Mouse (Mus musculus): Measurements from ENCODE around the gene Degs1.

Degs1 gene

GRCm38 (mm10) chr1:182280046-182280445 is 2.6 kb downstream of the Degs1 start:
- DNase-seq = no peak

GRCm38 (mm10) chr1:182279436-182279835 is 3.2 kb downstream of the Degs1 start:
- no peak for DNase-seq

DNA sequence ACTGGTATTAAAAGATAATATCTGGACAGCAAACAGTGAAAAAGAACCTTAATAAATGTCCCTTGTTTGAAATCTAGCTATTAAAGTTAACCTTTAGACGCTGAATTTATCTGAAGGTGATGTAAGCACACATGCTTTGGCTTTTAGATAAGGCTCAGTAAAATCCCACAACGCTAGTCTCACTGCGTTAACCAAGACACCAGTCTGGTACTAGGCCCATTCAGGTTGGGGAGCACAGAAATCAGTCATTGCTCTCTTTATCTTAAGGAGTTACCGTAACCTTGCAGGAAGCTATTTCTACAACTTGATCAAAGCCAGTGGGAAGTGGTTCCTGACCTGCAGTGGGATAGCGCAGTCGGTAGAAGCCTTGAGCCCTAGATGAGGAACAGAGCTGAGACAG is 7.5 kb downstream of the Degs1 start:
- no peak for DNase-seq

DNA sequence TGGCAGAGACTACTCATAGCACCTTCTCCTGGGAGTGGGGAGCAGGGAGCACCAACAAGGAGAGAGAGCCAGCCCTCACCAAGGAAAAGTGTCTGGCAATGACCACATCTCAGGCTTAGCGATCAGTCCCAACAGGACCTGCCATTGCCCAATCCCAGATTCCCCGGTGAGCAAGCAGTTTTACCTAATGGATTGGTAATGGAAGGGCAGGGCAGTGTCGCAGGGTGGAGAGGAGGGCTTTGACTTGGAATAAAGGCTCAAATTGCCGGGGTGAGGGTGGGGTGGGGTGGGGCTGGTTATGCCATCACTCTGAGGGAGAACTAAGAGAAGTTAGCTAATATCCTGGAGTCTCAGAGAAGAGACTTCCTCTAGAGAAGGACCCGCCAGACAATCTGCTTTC is 11.0 kb downstream of the Degs1 start:
- no peak for DNase-seq

GRCm38 (mm10) chr1:182271130-182271529 is 11.5 kb downstream of the Degs1 start:
- no peak for DNase-seq

DNA sequence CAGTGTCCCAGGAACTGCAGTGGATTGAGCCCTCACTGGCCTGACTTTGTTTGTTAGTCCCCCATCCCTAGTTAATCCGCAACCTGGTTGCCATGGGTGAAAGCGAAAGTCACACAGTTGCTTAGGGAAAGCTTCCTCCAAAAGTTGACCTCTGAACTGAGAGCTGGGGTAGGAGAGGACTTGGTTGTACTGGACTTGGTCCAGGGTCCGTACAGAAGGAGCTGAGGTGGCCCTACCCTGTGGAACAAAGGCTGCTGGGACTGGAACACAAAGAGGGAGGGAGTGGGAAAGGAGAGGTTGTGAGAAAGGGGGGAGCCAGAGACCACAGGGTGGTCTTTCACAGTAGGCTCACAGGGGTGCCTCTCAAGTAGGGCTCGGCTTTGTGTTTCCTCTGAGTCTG is 14.3 kb downstream of the Degs1 start:
- DNase-seq = no peak

DNA sequence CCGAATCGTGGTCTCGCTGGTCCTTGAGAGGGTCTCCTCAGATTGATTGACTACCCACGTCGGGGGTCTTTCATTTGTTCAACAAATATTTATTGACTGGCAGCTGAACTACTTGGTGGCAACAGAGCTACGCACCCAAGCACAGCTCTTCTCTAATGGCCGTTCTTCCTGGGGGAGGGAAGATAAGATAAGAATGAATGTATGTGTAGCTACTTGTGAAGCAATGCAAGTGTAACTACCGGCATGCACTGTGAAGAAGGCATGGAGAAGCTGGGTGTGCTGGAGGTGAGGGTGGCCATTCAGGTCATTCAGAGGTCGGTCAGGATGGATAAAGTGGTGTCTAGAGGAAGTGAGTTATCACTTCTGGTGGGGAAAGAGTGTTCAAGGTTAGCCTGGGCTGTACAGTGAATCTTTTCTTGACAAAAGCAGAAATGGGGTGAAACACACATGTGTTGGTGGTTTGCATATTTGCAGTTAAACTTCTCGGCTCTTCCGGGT is 16.5 kb downstream of the Degs1 start:
- DNase-seq = no peak

DNA sequence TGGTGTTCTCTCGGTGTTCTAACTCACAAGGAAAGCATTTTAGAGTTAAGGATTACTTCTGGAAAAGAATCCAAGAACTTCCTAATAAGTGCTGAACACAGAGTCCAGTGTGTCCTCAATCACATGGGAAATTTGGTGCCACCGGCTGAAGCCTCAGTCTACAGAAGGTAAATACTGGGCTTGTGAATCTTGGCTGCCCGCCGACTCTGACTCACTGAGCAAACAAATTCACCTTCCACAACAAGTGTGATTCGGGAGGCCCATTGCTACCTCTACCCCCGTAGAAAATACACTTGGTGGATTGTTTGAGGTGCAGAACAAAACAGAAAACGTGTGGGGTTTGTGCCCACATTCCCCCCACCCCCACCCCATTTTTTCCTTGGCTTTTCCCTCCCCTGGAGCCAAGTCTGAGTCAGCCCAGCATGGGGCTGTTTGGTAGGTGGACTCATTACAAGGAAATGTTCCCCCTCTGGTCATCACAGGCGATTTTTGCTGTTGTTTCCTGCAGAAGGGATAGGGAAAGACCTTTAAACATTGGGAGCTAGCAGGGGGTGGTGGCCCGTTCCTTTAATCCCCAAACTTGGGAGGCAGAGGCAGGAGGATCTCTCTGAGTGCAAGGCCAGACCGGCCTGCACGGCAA is 26.4 kb downstream of the Degs1 start:
- no peak for DNase-seq

GRCm38 (mm10) chr1:182255031-182255430 is 27.6 kb downstream of the Degs1 start:
- DNase-seq = no peak

GRCm38 (mm10) chr1:182254618-182255017 is 28.0 kb downstream of the Degs1 start:
- no peak for DNase-seq

DNA sequence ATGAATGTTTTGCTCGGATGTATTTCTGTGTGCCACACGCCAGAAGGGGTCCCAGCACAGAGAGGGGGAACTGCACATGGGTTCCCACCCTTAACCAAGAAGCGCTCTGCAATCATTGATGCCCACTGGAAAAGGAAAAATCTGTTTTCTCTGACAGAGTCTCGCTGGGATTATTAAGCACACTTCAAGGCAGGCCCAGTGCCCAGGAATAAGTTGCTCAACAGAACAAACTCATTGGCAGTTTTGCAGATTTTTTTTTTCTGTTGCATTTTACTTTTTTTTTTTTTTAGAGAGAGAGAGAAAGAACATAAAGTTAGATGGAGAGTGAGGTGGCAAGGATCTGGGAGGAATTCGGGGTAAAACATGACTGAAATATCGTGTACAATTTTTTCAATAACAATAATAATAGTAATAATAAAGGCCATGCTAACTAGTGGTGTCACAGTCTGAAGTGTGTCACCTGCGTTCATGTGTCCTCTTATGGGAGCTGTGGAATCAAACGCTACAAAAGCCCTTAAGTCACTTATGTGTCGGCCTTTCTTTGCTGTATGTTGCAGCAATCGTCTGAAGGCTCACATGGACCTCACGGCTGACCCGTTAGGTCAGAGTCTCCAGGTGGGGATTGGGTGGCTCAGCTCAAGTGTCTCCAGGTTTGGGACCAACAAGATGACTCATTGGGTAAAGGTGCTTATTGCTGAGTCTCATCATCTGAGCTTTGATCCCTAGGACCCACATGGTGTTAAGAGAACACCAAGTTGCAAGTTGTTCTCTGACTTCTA is 28.7 kb downstream of the Degs1 start:
- DNase-seq = no peak

DNA sequence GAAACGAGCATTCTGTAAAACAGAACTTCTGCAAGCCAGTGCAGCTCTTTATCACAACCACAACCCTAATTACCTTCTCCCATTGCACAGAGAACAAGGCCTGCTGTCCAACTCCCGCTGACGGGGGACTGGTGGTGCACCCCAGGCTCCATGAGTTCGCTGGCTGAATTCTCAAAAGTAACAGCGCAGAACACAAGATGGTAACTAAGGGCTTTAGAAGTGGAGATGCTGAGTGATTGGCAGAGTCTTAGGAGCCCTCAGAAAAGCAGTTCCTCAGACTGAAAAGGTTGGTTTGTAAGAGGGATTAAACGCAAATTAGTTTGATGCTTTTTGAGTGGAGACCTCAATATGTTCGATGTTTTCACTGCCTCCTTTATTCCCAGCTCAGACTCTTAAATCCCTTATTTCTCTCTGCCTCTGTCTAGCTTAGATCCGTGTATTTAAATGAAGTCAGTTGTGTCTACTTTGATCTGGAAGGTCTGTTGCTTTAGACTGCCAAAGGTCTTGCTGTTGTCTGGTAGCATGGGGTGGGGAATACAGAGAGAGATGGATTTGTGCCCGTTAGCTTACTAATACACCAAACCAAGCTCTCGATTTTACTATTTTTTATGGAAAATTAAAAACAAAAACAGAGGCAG is 30.0 kb downstream of the Degs1 start:
- DNase-seq = no peak

DNA sequence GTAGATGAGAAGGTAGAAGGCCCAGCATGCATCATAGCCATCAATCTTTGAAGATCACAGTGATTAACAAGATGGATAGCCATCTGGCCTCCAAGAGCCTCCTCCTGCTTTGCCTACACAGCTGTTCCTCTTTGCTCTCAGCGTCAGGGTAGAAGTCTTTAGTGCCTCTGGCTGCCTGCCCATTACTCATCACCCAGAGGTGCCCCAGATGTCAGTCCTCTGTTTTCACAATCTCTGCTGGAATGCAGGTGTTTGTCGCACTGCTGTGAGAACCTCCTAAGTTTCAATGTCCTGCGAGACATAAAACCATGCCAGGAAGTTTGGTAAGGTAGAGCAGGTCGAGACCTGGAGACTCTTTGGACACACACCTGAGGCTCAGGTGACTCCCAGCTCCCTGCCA is 31.9 kb downstream of the Degs1 start:
- DNase-seq = no peak

- DNase-seq = no peak
Observed at GRCm38 (mm10) chr1:182249298-182249697, 33.3 kb downstream of the Degs1 start.

DNA sequence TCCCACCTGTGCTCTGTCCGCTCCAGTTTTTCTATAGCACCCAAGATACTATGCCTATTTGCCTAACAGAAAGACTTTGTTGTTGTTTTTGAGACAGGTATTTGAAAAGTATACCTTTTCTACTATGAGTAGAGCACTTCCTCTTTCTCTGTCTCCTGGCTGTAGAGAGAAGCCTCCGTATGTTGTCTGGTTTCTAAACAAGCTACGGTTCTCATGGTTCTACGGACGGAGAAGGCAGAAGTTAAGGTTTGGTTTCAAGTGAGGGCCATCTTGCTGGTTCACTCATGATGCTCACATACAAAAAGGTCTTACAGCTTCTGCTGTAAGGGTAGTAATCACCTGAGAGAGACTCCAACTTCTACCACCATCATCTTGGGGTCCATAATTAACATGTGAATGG is 37.6 kb downstream of the Degs1 start:
- DNase-seq = no peak

- DNase-seq = no peak
Observed at GRCm38 (mm10) chr1:182238056-182238703, 44.4 kb downstream of the Degs1 start.

DNA sequence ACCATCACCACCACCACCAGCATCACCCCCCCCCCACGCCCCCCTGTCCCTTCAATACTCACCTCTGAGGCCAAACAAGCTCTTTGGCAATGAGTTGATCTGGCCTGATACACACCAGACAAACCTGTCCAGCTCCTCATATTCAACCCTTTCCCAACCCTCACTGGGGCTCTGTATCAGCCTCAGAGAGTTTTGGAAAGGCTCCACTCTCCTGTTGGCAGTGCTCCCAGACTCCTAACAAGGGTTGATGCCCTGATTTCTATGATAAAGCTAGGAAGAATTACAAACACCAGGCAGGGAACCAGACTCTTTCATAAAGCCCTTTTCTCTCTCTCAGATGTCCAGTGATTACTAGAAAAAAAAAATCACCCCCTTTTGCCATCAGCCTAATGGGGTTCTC is 45.2 kb downstream of the Degs1 start:
- no peak for DNase-seq

DNA sequence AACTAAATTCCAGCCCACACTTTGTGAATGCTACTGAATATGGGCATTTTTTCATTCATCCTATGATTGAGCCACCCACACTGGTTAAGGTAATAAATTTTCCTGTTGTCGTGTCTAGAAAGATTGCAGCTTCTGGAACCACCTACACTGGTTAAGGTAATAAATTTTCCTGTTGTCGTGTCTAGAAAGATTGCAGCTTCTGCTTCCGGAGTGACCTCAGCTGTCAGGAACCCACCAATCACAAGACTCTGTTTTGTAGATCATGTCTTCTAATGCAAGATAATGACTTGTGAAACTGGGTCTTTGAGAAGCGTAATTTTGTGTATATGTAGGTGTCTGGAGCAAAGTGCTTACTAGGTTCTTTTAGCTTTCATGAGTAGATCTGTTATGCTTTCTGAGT is 47.4 kb downstream of the Degs1 start:
- DNase-seq = no peak

- no peak for DNase-seq
Observed at GRCm38 (mm10) chr1:182229381-182229780, 53.2 kb downstream of the Degs1 start.

GRCm38 (mm10) chr1:182227141-182227963 is 55.3 kb downstream of the Degs1 start:
- DNase-seq = no peak

GRCm38 (mm10) chr1:182226261-182226660 is 56.3 kb downstream of the Degs1 start:
- DNase-seq = no peak

Measured in cerebellum, adult 11 months (tissue).